Mouse (Mus musculus) forebrain, embryonic 14.5 days (tissue): Measurements from ENCODE around the gene Wdr54. TPM values are rescaled to one million over a fixed set of nuclear protein-coding genes. Genes with fewer than 3 reads are reported as not detected.
A peak's percentile ranks its signal among the peaks of the same experiment; 100 is the strongest.

ENCODE experiments used
- ATAC-seq: fragments of 200-750 bp; cut with Nextera tagmentation; 2 replicates; pipeline ENCODE4 v1.8.0; 2017; ENCODE audit warnings: mild to moderate bottlenecking, moderate library complexity
- DNase-seq: peaks from one replicate; pipeline ENCODE4 v3.0.0-alpha.2; 2015; ENCODE audit warnings: low spot score
- H3K27ac ChIP-seq: fragments of 300-500 bp; sonication (generic); 2 replicates; pipeline ENCODE4 v1.5.1; 2014; ENCODE audit warnings: low read depth, mild to moderate bottlenecking, control low read depth, low read length, moderate library complexity
- H3K27me3 ChIP-seq: fragments of 300-500 bp; sonication (generic); replicated peaks from 2 replicates; pipeline ENCODE4 v1.6.1; 2014; ENCODE audit warnings: low read length, control low read depth, mixed read lengths; ENCODE audit not compliant: control insufficient read depth, insufficient read depth
- H3K36me3 ChIP-seq: fragments of 300-500 bp; sonication (generic); 2 replicates; pipeline ENCODE4 v1.6.1; 2014; ENCODE audit warnings: low read length, control low read depth; ENCODE audit not compliant: control insufficient read depth, insufficient read depth
- H3K4me1 ChIP-seq: fragments of 300-500 bp; sonication (generic); 2 replicates; pipeline ENCODE4 v1.6.1; 2014; ENCODE audit warnings: antibody characterized with exemption, low read length, control low read depth; ENCODE audit not compliant: control insufficient read depth, insufficient read depth
- H3K4me2 ChIP-seq: fragments of 300-500 bp; sonication (generic); 2 replicates; pipeline ENCODE4 v1.6.1; 2014; ENCODE audit warnings: mild to moderate bottlenecking, control low read depth, low read length
- H3K4me3 ChIP-seq: fragments of 300-500 bp; sonication (generic); 2 replicates; pipeline ENCODE4 v1.5.1; 2014; ENCODE audit warnings: low read depth, low read length, control low read depth
- H3K9ac ChIP-seq: fragments of 300-500 bp; sonication (generic); 2 replicates; pipeline ENCODE4 v1.6.1; 2014; ENCODE audit warnings: mild to moderate bottlenecking, low read length, control low read depth, moderate library complexity
- H3K9me3 ChIP-seq: fragments of 300-500 bp; sonication (generic); replicated peaks from 2 replicates; pipeline ENCODE4 v1.6.1; 2016; ENCODE audit warnings: low read length, control low read depth, mixed read lengths; ENCODE audit not compliant: control insufficient read depth
- WGBS: fragments of 180-500 bp; shearing (Covaris S2); extraction: QIAGEN DNeasy Blood & Tissue Kit; methylation state at CpG from one replicate; pipeline ENCODE4 v1.1.7; 2014; 5-methylcytosine and 5-hydroxymethylcytosine counted together
- polyA plus RNA-seq: library from polyadenylated mRNA; unstranded; fragments of >200 nt; fragmentation: Nextera tagmentation; extraction: Ambion mirVana; gene quantifications from 2 replicates; pipeline ENCODE4 v1.2.1, GENCODE M21; 2014

The Wdr54 gene
- 20.6 and 23.9 TPM in 2 replicates for polyA plus RNA-seq

GRCm38 (mm10) chr6:83156259-83156684, at the start of gene Wdr54, which contains the start of gene 1700003E16Rik:
TSS of gene Wdr54 (minus strand) at chr6:83156397.
TSS of gene 1700003E16Rik (plus strand) at chr6:83156404.
- H3K4me3 ChIP-seq = peak within 1 kb of the TSS; percentile 52
- peaks cover 6% of the 10 kb centered on the region; the same call in 1 of the 2 replicates for H3K4me1 ChIP-seq
- H3K27ac ChIP-seq = peak within 1 kb of the TSS; percentile 2; the same call in 1 of the 2 replicates
- H3K9ac ChIP-seq = peak within 1 kb of the TSS; percentile 68
- no peaks in the 10 kb centered on the region for H3K9me3 ChIP-seq
- ATAC-seq = peak; percentile 97
- H3K36me3 ChIP-seq = peaks cover 13% of the 10 kb centered on the region; the same call in 1 of the 2 replicates
- H3K4me2 ChIP-seq = peak within 1 kb of the TSS; percentile 80
- peaks cover 13% of the 10 kb centered on the region for H3K27me3 ChIP-seq
- WGBS = 0% methylated on average over 32 of the region's 32 CpGs
- peak; percentile 92 for DNase-seq

GRCm38 (mm10) chr6:83205851-83206250, 49.7 kb upstream of the Wdr54 start:
- 93% methylated on average over 3 of the region's 3 CpGs for WGBS

GRCm38 (mm10) chr6:83203320-83203719, 47.1 kb upstream of the Wdr54 start:
- 83% methylated on average over 4 of the region's 4 CpGs for WGBS
- H3K36me3 ChIP-seq = peaks cover 27% of the 10 kb centered on the region
- H3K27ac ChIP-seq = no peak overlapping the region
- no peaks in the 10 kb centered on the region for H3K9me3 ChIP-seq
- H3K27me3 ChIP-seq = no peaks in the 10 kb centered on the region
- no peak overlapping the region for H3K9ac ChIP-seq
- no peak overlapping the region for H3K4me2 ChIP-seq
- no peak for ATAC-seq
- DNase-seq = no peak
- no peak overlapping the region for H3K4me3 ChIP-seq
- no peaks in the 10 kb centered on the region for H3K4me1 ChIP-seq

More at GRCm38 (mm10) chr6:83205851-83206250, 49.7 kb upstream of the Wdr54 start:
- no peak overlapping the region for H3K9ac ChIP-seq
- DNase-seq (no peak), ATAC-seq (no peak)
- no peaks in the 10 kb centered on the region for H3K9me3 ChIP-seq
- H3K4me2 ChIP-seq = no peak overlapping the region
- H3K36me3 ChIP-seq = peaks cover 4% of the 10 kb centered on the region; the same call in 1 of the 2 replicates
- H3K27ac ChIP-seq = no peak overlapping the region
- no peak overlapping the region for H3K4me3 ChIP-seq
- no peaks in the 10 kb centered on the region for H3K27me3 ChIP-seq
- no peaks in the 10 kb centered on the region for H3K4me1 ChIP-seq

GRCm38 (mm10) chr6:83197345-83198004, 41.3 kb upstream of the Wdr54 start:
- Histone ChIP-seq H3K4me1 (no peaks in the 10 kb centered on the region), H3K9me3 (no peaks in the 10 kb centered on the region), H3K4me2 (no peak overlapping the region), H3K4me3 (no peak overlapping the region), H3K9ac (no peak overlapping the region), H3K27me3 (no peaks in the 10 kb centered on the region), H3K27ac (no peak overlapping the region), H3K36me3 (peaks cover 85% of the 10 kb centered on the region)
- 48% methylated on average over 15 of the region's 15 CpGs for WGBS
- DNase-seq (peak; percentile 51), ATAC-seq (peak; percentile 33; the same call in 1 of the 2 replicates)

- Histone ChIP-seq H3K4me2 (no peak overlapping the region), H3K27ac (no peak overlapping the region), H3K9me3 (no peaks in the 10 kb centered on the region), H3K9ac (no peak overlapping the region), H3K27me3 (no peaks in the 10 kb centered on the region), H3K4me1 (no peaks in the 10 kb centered on the region), H3K4me3 (no peak overlapping the region), H3K36me3 (peaks cover 99% of the 10 kb centered on the region)
- WGBS = 91% methylated on average over 7 of the region's 7 CpGs
- DNase-seq (no peak), ATAC-seq (no peak)
These were observed 37.4 kb upstream of the Wdr54 start for GRCm38 (mm10) chr6:83193571-83193970.

- Histone ChIP-seq H3K36me3 (peaks cover 65% of the 10 kb centered on the region), H3K9me3 (no peaks in the 10 kb centered on the region), H3K4me1 (peaks cover 14% of the 10 kb centered on the region), H3K27ac (no peak overlapping the region), H3K4me3 (peak overlapping the region; percentile 51), H3K4me2 (peak overlapping the region; percentile 60), H3K27me3 (no peaks in the 10 kb centered on the region), H3K9ac (peak overlapping the region; percentile 85)
- no peak for DNase-seq
- 54% methylated on average over 2 of the region's 2 CpGs for WGBS
- ATAC-seq = no peak
These were observed 30.7 kb upstream of the Wdr54 start for GRCm38 (mm10) chr6:83186946-83187345.

GRCm38 (mm10) chr6:83185895-83186861, 30.0 kb upstream of the Wdr54 start:
- Histone ChIP-seq H3K36me3 (peaks cover 58% of the 10 kb centered on the region), H3K9me3 (no peaks in the 10 kb centered on the region), H3K9ac (peak overlapping the region; percentile 85), H3K4me3 (peak overlapping the region; percentile 51), H3K27ac (peak overlapping the region; percentile 83), H3K27me3 (no peaks in the 10 kb centered on the region), H3K4me1 (peaks cover 14% of the 10 kb centered on the region), H3K4me2 (peak overlapping the region; percentile 60)
- peak; percentile 93 for DNase-seq
- ATAC-seq = peak; percentile 96
- WGBS = 7% methylated on average over 25 of the region's 25 CpGs

GRCm38 (mm10) chr6:83184858-83185435, 28.8 kb upstream of the Wdr54 start:
- Histone ChIP-seq H3K27ac (0 out of 2 replicates have a peak overlapping the region, but pooled peaks have one; percentile 83), H3K9me3 (no peaks in the 10 kb centered on the region), H3K36me3 (peaks cover 45% of the 10 kb centered on the region), H3K4me2 (no peak overlapping the region), H3K4me1 (peaks cover 14% of the 10 kb centered on the region), H3K27me3 (no peaks in the 10 kb centered on the region), H3K9ac (no peak overlapping the region), H3K4me3 (no peak overlapping the region)
- WGBS = 87% methylated on average over 3 of the region's 3 CpGs
- DNase-seq (no peak), ATAC-seq (no peak)
